Mouse (Mus musculus) neural tube, embryonic 12.5 days (tissue): Measurements from ENCODE around the gene Serf2. TPM values are rescaled to one million over a fixed set of nuclear protein-coding genes. Genes with fewer than 3 reads are reported as not detected.

Experiments used
- ATAC-seq: fragments of 200-750 bp; cut with Nextera tagmentation; 2 replicates; pipeline ENCODE4 v1.8.0; 2017; ENCODE audit warnings: low read depth, mild to moderate bottlenecking, moderate TSS enrichment, moderate library complexity; ENCODE audit not compliant: low FRiP score
- H3K27ac ChIP-seq: fragments of 300-500 bp; sonication (generic); 2 replicates; pipeline ENCODE4 v1.5.1; 2016
- H3K27me3 ChIP-seq: fragments of 300-500 bp; sonication (generic); replicated peaks from 2 replicates; pipeline ENCODE4 v1.6.1; 2016; ENCODE audit warnings: mild to moderate bottlenecking
- H3K36me3 ChIP-seq: fragments of 300-500 bp; sonication (generic); 2 replicates; pipeline ENCODE4 v1.6.1; 2016; ENCODE audit warnings: mild to moderate bottlenecking
- H3K4me1 ChIP-seq: fragments of 300-500 bp; sonication (generic); 2 replicates; pipeline ENCODE4 v1.6.1; 2016
- H3K4me2 ChIP-seq: fragments of 300-500 bp; sonication (generic); replicated peaks from 2 replicates; pipeline ENCODE4 v1.6.1; 2016; ENCODE audit warnings: mild to moderate bottlenecking
- H3K4me3 ChIP-seq: fragments of 300-500 bp; sonication (generic); 2 replicates; pipeline ENCODE4 v1.5.1; 2016
- H3K9ac ChIP-seq: fragments of 300-500 bp; sonication (generic); 2 replicates; pipeline ENCODE4 v1.6.1; 2016; ENCODE audit warnings: mild to moderate bottlenecking
- H3K9me3 ChIP-seq: fragments of 300-500 bp; sonication (generic); 2 replicates; pipeline ENCODE4 v1.6.1; 2016; ENCODE audit warnings: mild to moderate bottlenecking
- WGBS: fragments of 180-500 bp; shearing (Covaris S2); methylation state at CpG from one replicate; pipeline ENCODE4 v1.1.7; 2016; 5-methylcytosine and 5-hydroxymethylcytosine counted together
- polyA plus RNA-seq: library from polyadenylated mRNA; unstranded; fragments of >200 nt; fragmentation: Nextera tagmentation; extraction: Ambion mirVana; gene quantifications from 2 replicates; pipeline ENCODE4 v1.2.1, GENCODE M21; 2016

Serf2 gene
- polyA plus RNA-seq, result 470 and 490 TPM in 2 replicates

DNA sequence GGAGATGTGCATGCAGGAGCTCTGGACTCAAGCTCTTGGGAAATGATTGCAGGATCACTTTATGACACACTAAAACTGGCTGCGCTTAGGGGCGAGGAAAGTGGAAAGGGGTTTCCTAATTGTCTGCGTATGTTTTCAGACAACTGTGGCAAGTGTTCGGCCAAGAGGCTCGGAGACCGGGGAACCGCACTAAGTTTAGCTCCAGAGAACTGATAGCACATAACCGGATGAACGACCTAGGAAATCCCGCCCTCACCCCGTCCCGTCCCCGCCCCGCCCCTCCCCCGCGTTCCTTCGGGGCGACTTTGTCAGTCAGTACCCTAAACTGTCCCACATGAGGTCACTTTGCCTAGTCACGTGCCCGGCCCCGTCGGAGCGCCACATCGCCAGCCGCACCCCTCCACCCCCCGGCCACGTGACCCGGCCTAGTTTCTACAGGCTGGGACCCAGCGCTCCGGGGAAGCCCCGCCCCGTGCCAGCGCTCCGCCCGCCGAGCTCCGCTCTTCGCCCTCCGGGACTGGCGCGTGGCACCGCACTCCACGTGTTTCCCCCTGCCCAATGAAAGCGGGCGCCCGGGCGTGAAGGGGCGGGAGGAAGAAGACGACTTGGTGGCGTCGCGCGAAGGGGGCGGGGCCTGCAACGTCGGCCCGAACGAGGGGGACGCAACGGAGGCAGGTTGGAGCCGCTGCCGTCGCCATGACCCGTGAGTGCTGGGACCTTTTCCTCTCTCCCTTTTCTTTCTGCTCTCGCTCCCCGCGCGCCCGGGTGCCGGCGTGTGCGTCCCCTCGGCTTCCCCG, at the start of gene Serf2:
Gene Serf2, plus strand, starts transcription at position 457 of the 797 bp plus-strand sequence.
- Histone ChIP-seq H3K9ac (peak within 1 kb of the TSS; percentile 96), H3K27me3 (no peaks in the 10 kb centered on the region), H3K4me1 (peaks cover 19% of the 10 kb centered on the region), H3K4me3 (peak within 1 kb of the TSS; percentile 93), H3K4me2 (peak within 1 kb of the TSS; percentile 84), H3K27ac (peak within 1 kb of the TSS; percentile 89), H3K36me3 (peaks cover 12% of the 10 kb centered on the region), H3K9me3 (no peaks in the 10 kb centered on the region)
- WGBS, result under 1% methylated on average over 73 of the region's 74 CpGs
- peak; percentile 97 for ATAC-seq

DNA sequence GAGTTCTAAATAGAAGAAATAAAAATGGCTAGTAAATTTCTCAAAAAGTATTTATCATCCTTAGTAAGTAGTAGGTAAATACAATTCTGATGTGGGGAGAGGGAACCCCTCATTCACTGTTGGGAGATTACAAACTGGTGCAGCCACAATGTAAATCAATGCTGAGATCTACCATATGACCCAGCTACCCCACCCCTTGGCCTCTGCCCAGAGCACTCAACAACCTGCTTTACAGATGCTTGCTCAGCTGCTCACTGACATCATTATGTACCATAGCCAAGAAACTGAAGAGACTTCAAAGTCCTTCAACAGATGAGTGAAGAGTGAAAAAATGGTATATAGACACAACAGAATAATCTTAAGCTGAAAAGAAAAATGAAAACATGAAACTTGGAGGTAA, 45.7 kb upstream of the Serf2 start:
- Histone ChIP-seq H3K4me3 (no peak overlapping the region), H3K9ac (no peak overlapping the region), H3K4me2 (no peak overlapping the region), H3K27ac (no peak overlapping the region), H3K36me3 (no peaks in the 10 kb centered on the region), H3K9me3 (no peaks in the 10 kb centered on the region), H3K4me1 (no peaks in the 10 kb centered on the region), H3K27me3 (no peaks in the 10 kb centered on the region)
- no peak for ATAC-seq

DNA sequence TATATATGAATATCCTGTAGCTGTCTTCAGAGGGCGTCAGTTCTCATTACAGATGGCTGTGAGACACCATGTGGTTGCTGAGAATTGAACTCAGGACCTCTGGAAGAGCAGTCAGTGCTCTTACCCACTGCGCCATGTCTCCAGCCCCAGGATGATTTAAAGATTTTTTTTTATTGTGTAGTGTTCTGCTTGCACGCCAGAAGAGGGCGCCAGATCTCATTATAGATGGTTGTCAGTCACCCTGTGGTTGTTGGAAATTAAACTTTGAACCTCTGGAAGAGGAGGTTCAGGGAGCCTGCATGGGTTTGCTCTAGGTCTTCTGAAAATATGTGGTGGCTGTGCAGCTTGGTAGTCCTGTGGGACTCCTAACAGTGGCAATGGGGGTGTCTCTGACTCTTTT, 40.8 kb upstream of the Serf2 start:
- H3K9me3 ChIP-seq, result no peaks in the 10 kb centered on the region
- H3K4me3 ChIP-seq, result no peak overlapping the region
- H3K4me2 ChIP-seq, result no peak overlapping the region
- H3K27ac ChIP-seq, result no peak overlapping the region
- WGBS, result 31% methylated on average over 4 of the region's 4 CpGs
- no peak overlapping the region for H3K9ac ChIP-seq
- no peaks in the 10 kb centered on the region for H3K4me1 ChIP-seq
- no peaks in the 10 kb centered on the region for H3K27me3 ChIP-seq
- H3K36me3 ChIP-seq, result no peaks in the 10 kb centered on the region
- ATAC-seq, result no peak

DNA sequence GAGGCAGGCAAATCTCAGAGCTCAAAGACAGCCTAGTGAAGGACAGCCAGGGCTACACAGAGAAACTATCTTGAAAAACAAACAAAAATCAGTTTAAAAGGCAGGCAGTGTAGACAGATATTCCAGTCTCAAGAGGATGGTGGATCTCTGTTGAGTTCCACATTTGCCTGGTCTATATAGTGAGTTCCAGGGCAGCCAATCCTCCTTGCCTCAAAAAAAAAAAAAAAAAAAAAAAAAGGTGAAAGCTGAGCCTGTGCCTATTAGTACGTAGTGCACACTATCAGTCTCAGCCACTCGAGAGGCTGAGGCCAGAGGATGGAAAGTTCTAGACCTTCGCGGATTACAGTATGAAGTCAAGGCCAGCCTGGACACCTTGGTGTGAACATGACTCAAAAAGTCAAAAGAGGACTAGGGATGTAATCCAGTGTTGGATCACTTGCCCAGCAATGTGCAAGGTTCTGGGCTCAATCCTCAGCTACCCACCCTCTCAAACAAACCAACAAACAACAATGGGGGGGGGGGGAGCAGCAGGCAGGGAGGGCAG, 36.1 kb upstream of the Serf2 start:
- Histone ChIP-seq H3K9ac (peak overlapping the region; percentile 98), H3K4me2 (peak overlapping the region; percentile 71), H3K4me1 (peaks cover 22% of the 10 kb centered on the region), H3K4me3 (peak overlapping the region; percentile 97), H3K27ac (peak overlapping the region; percentile 92), H3K27me3 (no peaks in the 10 kb centered on the region), H3K9me3 (no peaks in the 10 kb centered on the region), H3K36me3 (peaks cover 9% of the 10 kb centered on the region; the same call in 1 of the 2 replicates)
- WGBS, result 12% methylated on average over 4 of the region's 4 CpGs
- ATAC-seq, result no peak

DNA sequence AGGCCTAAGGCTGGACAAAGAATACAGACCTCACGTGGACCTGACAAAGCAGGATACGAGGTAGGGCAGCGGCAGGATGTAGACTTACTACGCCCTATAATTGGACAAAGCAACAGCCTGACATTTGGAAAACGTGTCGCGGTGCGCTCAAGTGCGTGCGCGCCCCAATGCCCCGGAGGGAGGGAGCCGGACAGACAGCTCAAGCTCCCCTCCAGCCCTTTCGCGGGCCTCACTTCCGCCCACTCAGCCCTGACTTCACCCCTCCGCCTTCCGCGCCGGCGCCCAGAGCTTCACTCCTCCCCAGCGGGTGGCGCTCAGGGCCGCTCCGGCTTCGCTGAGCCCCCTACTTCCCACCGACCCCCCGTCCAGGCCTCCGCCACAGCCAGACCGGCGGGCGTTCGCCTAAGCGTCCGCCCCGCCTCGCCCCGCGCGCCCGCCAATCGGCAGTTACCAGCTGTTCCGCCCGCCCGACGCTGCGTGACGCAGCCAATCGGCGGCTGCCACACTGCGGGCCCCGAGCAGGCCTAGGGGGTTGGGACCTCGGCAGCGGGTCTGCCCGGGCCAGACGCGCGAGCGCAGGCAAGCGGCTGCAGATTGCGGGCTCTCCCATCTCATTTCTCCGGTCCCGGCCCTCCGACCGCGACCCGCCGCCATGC, 35.5 kb upstream of the Serf2 start, which contains the start of the genes Pdia3 and Catsper2:
Gene Pdia3, plus strand, starts transcription at position 389 of the 656 bp plus-strand sequence.
Gene Catsper2, minus strand, starts transcription at position 406 of the 656 bp plus-strand sequence.
- ATAC-seq, result peak; percentile 99

DNA sequence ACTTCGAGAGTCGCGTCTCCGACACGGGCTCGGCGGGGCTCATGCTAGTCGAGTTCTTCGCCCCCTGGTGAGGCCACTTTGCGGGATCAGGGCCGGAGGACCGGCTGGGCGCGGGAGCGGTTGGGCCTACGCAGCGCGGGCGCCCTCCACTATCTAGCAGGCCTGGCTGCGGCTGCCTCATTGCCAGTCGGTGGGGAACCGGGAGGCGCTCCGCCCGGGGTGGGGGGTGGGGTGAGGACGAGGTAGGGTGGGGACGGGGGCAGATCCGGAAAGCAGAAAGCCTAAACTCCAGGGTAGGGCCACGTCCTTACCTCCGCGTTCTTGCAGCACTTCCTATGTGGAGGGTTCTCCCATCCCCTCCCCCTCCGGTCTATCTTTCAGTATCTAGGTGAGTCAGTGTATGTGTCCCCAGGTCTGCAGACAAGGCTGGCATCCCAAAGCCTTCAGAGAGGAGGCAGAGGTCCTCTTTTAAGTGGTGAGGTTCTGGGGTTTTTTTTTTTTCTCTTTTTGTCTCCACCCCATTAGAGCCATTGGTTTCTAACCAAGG, 34.8 kb upstream of the Serf2 start:
- Histone ChIP-seq H3K9me3 (no peaks in the 10 kb centered on the region), H3K27me3 (no peaks in the 10 kb centered on the region), H3K4me2 (peak overlapping the region; percentile 71), H3K4me1 (peaks cover 22% of the 10 kb centered on the region), H3K27ac (peak overlapping the region; percentile 92), H3K36me3 (peaks cover 17% of the 10 kb centered on the region; the same call in 1 of the 2 replicates), H3K4me3 (peak overlapping the region; percentile 97), H3K9ac (peak overlapping the region; percentile 98)
- 1% methylated on average over 32 of the region's 32 CpGs for WGBS
- peak; percentile 52 for ATAC-seq

More for the DNA sequence above, 35.5 kb upstream of the Serf2 start, which contains the start of the genes Pdia3 and Catsper2:
- Histone ChIP-seq H3K4me1 (peaks cover 22% of the 10 kb centered on the region), H3K4me2 (peak within 1 kb of the TSS; percentile 71), H3K9me3 (no peaks in the 10 kb centered on the region), H3K27me3 (no peaks in the 10 kb centered on the region), H3K36me3 (peaks cover 13% of the 10 kb centered on the region; the same call in 1 of the 2 replicates), H3K4me3 (peak within 1 kb of the TSS; percentile 97), H3K9ac (peak within 1 kb of the TSS; percentile 98), H3K27ac (peak within 1 kb of the TSS; percentile 92)
- under 1% methylated on average over 68 of the region's 68 CpGs for WGBS

DNA sequence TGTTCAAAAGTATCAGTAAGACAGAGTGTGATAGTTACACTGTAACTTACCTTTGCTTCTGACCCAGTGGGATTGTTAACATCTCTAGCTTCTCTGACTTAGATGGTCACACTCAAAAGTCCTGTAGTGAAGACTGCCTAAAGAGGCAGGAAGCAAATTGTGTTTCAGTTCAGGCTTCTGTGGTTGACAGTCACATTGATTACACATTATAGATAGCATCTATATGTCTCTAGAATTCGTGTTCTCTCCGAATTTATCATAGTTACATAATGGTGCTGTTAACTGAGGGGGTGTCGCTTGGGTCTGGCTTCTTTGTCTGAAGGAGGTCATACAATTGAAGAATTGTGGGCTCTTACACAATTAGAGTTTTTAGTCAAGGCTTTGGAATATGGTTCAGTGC, 33.9 kb upstream of the Serf2 start:
- Histone ChIP-seq H3K9ac (peak overlapping the region; percentile 98; the same call in 1 of the 2 replicates), H3K9me3 (no peaks in the 10 kb centered on the region), H3K4me3 (peak overlapping the region; percentile 97), H3K4me1 (peaks cover 22% of the 10 kb centered on the region), H3K36me3 (peaks cover 17% of the 10 kb centered on the region; the same call in 1 of the 2 replicates), H3K27ac (no peak overlapping the region), H3K27me3 (no peaks in the 10 kb centered on the region), H3K4me2 (peak overlapping the region; percentile 71)
- no peak for ATAC-seq
- 48% methylated on average over 3 of the region's 3 CpGs for WGBS

DNA sequence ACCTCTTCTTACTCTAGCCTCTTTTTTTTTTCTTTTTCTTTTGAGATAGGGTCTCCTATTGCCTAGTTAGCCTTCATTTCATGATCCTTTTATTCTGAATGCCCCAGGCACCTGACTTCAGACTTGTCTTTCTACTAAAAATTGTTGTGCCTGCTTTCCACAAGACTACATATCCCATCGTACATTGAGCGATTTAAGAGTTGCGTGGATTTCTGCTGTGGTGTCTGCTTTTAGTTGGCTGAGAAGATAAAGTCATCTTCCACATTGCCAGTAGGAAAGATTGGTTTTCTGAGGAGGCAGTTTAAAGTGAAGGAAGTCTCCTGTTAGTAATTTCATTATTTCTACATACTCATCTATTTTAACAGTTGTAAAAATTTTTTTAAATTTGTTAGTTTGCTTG, 33.4 kb upstream of the Serf2 start:
- Histone ChIP-seq H3K4me2 (peak overlapping the region; percentile 71), H3K27me3 (no peaks in the 10 kb centered on the region), H3K27ac (no peak overlapping the region), H3K36me3 (peaks cover 18% of the 10 kb centered on the region; the same call in 1 of the 2 replicates), H3K9me3 (no peaks in the 10 kb centered on the region), H3K9ac (peak overlapping the region; percentile 98; the same call in 1 of the 2 replicates), H3K4me3 (peak overlapping the region; percentile 97; the same call in 1 of the 2 replicates), H3K4me1 (peaks cover 22% of the 10 kb centered on the region)
- ATAC-seq, result no peak
- 90% methylated on average over 3 of the region's 3 CpGs for WGBS

DNA sequence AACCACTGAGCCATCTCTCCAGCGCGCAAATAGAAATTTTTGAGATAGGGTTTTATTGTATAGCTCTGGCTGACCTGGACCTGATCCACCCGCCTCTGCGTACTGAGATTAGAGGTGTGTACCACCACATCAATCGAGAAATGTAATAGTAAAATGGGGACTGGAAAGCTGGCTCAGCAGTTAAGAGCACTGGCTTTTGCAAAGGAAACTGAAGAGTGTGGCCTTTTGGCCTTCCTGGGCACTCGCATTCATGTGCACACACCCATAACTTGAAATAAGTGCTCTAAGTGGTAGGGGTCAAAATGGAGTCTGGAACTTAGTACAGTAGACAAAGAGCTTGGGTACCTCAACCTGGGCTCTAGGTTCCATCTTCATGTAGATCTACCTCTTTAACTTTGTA, 32.6 kb upstream of the Serf2 start:
- H3K4me3 ChIP-seq, result no peak overlapping the region
- H3K4me1 ChIP-seq, result peaks cover 22% of the 10 kb centered on the region
- H3K9me3 ChIP-seq, result no peaks in the 10 kb centered on the region
- peak overlapping the region; percentile 71; the same call in 1 of the 2 replicates for H3K4me2 ChIP-seq
- H3K27me3 ChIP-seq, result no peaks in the 10 kb centered on the region
- peaks cover 19% of the 10 kb centered on the region; the same call in 1 of the 2 replicates for H3K36me3 ChIP-seq
- no peak overlapping the region for H3K9ac ChIP-seq
- no peak overlapping the region for H3K27ac ChIP-seq
- 95% methylated on average over 6 of the region's 6 CpGs for WGBS
- ATAC-seq, result no peak

DNA sequence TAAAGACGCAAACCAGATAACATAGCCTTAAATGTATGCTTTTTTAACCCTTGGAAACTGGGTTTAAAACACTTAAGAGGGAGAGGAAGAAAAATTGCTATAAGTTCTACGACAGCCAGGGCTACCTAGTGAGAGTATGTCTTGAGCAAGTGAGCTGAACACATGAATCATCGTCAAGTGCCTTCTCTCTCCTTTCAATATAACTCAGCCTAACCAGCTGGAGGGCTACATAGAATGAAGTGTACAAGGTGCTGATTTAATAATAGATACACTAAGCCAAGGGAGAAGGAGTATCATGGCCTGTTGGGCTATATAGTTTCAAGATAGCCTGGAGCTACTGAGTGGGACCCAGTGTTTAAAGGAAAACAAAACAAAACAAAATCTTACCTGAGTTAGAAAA, 30.5 kb upstream of the Serf2 start:
- Histone ChIP-seq H3K4me3 (no peak overlapping the region), H3K9ac (no peak overlapping the region), H3K9me3 (no peaks in the 10 kb centered on the region), H3K27me3 (no peaks in the 10 kb centered on the region), H3K27ac (no peak overlapping the region), H3K36me3 (peaks cover 34% of the 10 kb centered on the region), H3K4me2 (no peak overlapping the region), H3K4me1 (peaks cover 22% of the 10 kb centered on the region)
- ATAC-seq, result no peak
- 94% methylated on average over 3 of the region's 3 CpGs for WGBS

DNA sequence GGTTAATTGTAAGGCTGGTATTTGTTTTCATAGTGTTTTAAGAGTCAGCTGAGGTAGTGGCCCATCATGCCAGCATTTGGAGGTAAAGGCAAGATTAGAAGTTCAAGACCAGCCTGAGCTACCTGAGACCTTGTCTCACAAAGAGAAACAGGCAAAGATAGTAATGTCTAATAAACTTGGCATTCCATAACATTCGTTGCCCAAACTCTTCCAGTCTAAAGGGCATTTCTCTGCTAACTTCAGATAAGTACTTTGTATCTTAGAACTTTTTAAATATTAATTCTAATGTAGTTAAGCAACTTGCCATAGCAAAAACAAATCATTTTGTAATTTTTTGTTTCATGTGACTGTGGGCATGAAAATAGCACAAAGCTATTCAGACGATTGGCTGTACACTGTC, 25.8 kb upstream of the Serf2 start:
- WGBS, result 98% methylated on average over 2 of the region's 2 CpGs
- no peak overlapping the region for H3K4me2 ChIP-seq
- H3K9ac ChIP-seq, result no peak overlapping the region
- no peak overlapping the region for H3K4me3 ChIP-seq
- H3K4me1 ChIP-seq, result no peaks in the 10 kb centered on the region
- no peaks in the 10 kb centered on the region for H3K9me3 ChIP-seq
- no peaks in the 10 kb centered on the region for H3K27me3 ChIP-seq
- peaks cover 60% of the 10 kb centered on the region for H3K36me3 ChIP-seq
- ATAC-seq, result no peak
- no peak overlapping the region for H3K27ac ChIP-seq

DNA sequence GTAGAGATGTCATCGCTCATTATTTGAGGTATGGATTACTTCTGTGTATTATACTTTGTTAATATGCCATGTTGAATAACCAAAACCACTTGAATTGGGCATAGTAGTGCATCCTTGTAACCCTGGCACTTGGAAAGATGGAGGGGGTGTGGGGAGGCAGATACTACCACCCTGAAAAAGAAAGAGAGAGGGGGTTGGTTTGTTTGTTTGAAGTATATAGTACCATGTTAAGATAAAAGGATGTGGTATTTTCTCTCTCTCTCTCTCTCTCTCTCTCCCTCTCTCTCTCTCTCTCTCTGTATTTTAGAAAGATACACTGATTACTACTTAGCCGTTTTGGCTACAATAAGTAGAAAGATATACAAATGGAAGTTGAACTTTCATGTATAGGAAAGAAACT, 23.1 kb upstream of the Serf2 start:
- Histone ChIP-seq H3K9ac (no peak overlapping the region), H3K27ac (no peak overlapping the region), H3K27me3 (no peaks in the 10 kb centered on the region), H3K9me3 (no peaks in the 10 kb centered on the region), H3K4me2 (no peak overlapping the region), H3K36me3 (peaks cover 77% of the 10 kb centered on the region), H3K4me3 (no peak overlapping the region), H3K4me1 (no peaks in the 10 kb centered on the region)
- no peak for ATAC-seq
- 89% methylated on average over 2 of the region's 2 CpGs for WGBS
